Mouse (Mus musculus) c-Kit-positive CD71-positive TER-119-negative erythroid progenitor cells, embryonic 14.5 days (primary cell): ENCODE data around the gene Rnase11.
"Not testable (repeated sequence)": the region's sequence is repeated elsewhere in the genome, so short reads cannot be mapped to it uniquely, and the experiment has no call there.

ENCODE experiments used
- DNase-seq: peaks from one replicate; pipeline ENCODE4 v3.0.0-alpha.2; 2013; ENCODE audit warnings: low read depth

Rnase11 gene

GRCm38 (mm10) chr14:51081035-51081434 lies 31.1 kb upstream of the Rnase11 start:
- no peak for DNase-seq

GRCm38 (mm10) chr14:51079180-51079579 lies 29.2 kb upstream of the Rnase11 start:
- no peak for DNase-seq

- DNase-seq = no peak
These were observed 24.4 kb upstream of the Rnase11 start, which contains the start of gene Olfr750 for GRCm38 (mm10) chr14:51074335-51074734. Gene Olfr750, minus strand, starts transcription at chr14:51074435.

- peak; percentile 77 for DNase-seq
These were observed 19.7 kb upstream of the Rnase11 start for GRCm38 (mm10) chr14:51069617-51070016.

- DNase-seq = no peak
These were observed 19.0 kb upstream of the Rnase11 start for GRCm38 (mm10) chr14:51068956-51069355.

GRCm38 (mm10) chr14:51060761-51061160 lies 10.8 kb upstream of the Rnase11 start:
- DNase-seq = no peak

GRCm38 (mm10) chr14:51057401-51057831 lies 7.5 kb upstream of the Rnase11 start, which contains the start of gene Rnase12:
Gene Rnase12, minus strand, starts transcription at chr14:51057661.
- no peak for DNase-seq

- no peak for DNase-seq
These were observed 4.6 kb upstream of the Rnase11 start for GRCm38 (mm10) chr14:51054243-51055237.

GRCm38 (mm10) chr14:51053176-51053575 lies 3.2 kb upstream of the Rnase11 start:
- no peak for DNase-seq

- DNase-seq = no peak
These were observed 2.0 kb upstream of the Rnase11 start for GRCm38 (mm10) chr14:51051941-51052340.

GRCm38 (mm10) chr14:51047846-51048245 lies 2.1 kb downstream of the Rnase11 start:
- DNase-seq = no peak

GRCm38 (mm10) chr14:51041769-51042168 lies 8.2 kb downstream of the Rnase11 start, which contains the start of gene Rnase9:
Gene Rnase9, minus strand, starts transcription at chr14:51041869.
- DNase-seq = no peak

- DNase-seq = no peak
These were observed 13.7 kb downstream of the Rnase11 start for GRCm38 (mm10) chr14:51036214-51036613.

GRCm38 (mm10) chr14:51035206-51035605 lies 14.8 kb downstream of the Rnase11 start:
- no peak for DNase-seq

GRCm38 (mm10) chr14:51027387-51028155 lies 22.4 kb downstream of the Rnase11 start:
- DNase-seq = no peak

- DNase-seq = peak; percentile 75
These were observed 23.4 kb downstream of the Rnase11 start for GRCm38 (mm10) chr14:51026391-51027133.

GRCm38 (mm10) chr14:51024820-51025219 lies 25.1 kb downstream of the Rnase11 start:
- DNase-seq = no peak

- no peak for DNase-seq
These were observed 26.5 kb downstream of the Rnase11 start for GRCm38 (mm10) chr14:51023457-51023856.

- DNase-seq = no peak
These were observed 32.7 kb downstream of the Rnase11 start for GRCm38 (mm10) chr14:51017256-51017655.

- DNase-seq = no peak
These were observed 34.2 kb downstream of the Rnase11 start for GRCm38 (mm10) chr14:51015780-51016179.

- not testable (repeated sequence) for DNase-seq
These were observed 35.2 kb downstream of the Rnase11 start for GRCm38 (mm10) chr14:51014724-51015123.

GRCm38 (mm10) chr14:51009572-51009971 lies 40.4 kb downstream of the Rnase11 start:
- no peak for DNase-seq
